Mouse (Mus musculus) E14TG2a.4 (cell line): Measurements from ENCODE around the gene Fus.
"Not testable (repeated sequence)": the region's sequence is repeated elsewhere in the genome, so short reads cannot be mapped to it uniquely, and the experiment has no call there.

Experiments used
- H3K27me3 ChIP-seq: 2 replicates; pipeline ENCODE4 v1.6.1; 2014; ENCODE audit warnings: low read length, control low read depth; ENCODE audit not compliant: insufficient read depth
- H3K36me3 ChIP-seq: 2 replicates; pipeline ENCODE4 v1.6.1; 2014; ENCODE audit warnings: low read length, control low read depth; ENCODE audit not compliant: insufficient read depth
- H3K4me1 ChIP-seq: replicated peaks from 2 replicates; pipeline ENCODE4 v1.6.1; 2014; ENCODE audit warnings: low read depth, low read length, control low read depth
- H3K4me3 ChIP-seq: replicated peaks from 2 replicates; pipeline ENCODE4 v1.5.1; 2014; ENCODE audit warnings: mild to moderate bottlenecking, low read length
- H3K9me3 ChIP-seq: 2 replicates; pipeline ENCODE4 v1.6.1; 2014; ENCODE audit warnings: low read length, control low read depth
- CTCF ChIP-seq: conservative IDR thresholded peaks from 2 replicates; pipeline ENCODE4 v1.5.1; 2014; ENCODE audit warnings: low read length
- NANOG ChIP-seq: IDR thresholded peaks from 2 replicates; pipeline ENCODE4 v1.6.1; 2014; ENCODE audit warnings: borderline replicate concordance, low read length, mixed read lengths
- POU5F1 ChIP-seq: IDR thresholded peaks from 2 replicates; pipeline ENCODE4 v1.6.1; 2014; ENCODE audit warnings: low read length, borderline replicate concordance

Gene Fus

GRCm38 (mm10) chr7:127935028-127935722 lies 32.1 kb upstream of the Fus start:
- Histone ChIP-seq H3K4me1 (peaks cover 61% of the 10 kb centered on the region), H3K27me3 (no peaks in the 10 kb centered on the region), H3K9me3 (no peaks in the 10 kb centered on the region), H3K36me3 (no peaks in the 10 kb centered on the region), H3K4me3 (peak overlapping the region; percentile 94)
- TF ChIP-seq POU5F1 (no peak), CTCF (peak; percentile 65)

- H3K27me3 ChIP-seq, result no peaks in the 10 kb centered on the region
- no peaks in the 10 kb centered on the region for H3K36me3 ChIP-seq
- peaks cover 55% of the 10 kb centered on the region for H3K4me1 ChIP-seq
- no peaks in the 10 kb centered on the region for H3K9me3 ChIP-seq
- no peak for TF ChIP-seq NANOG
- no peak for TF ChIP-seq POU5F1
- TF ChIP-seq CTCF, result no peak
- H3K4me3 ChIP-seq, result peak overlapping the region; percentile 94
Observed at GRCm38 (mm10) chr7:127935748-127936159, 31.5 kb upstream of the Fus start.

- Histone ChIP-seq H3K4me1 (peaks cover 49% of the 10 kb centered on the region), H3K4me3 (peak overlapping the region; percentile 94), H3K36me3 (no peaks in the 10 kb centered on the region), H3K9me3 (no peaks in the 10 kb centered on the region), H3K27me3 (0 out of 2 replicates have a peak, but pooled peaks cover 3% of the 10 kb centered on the region)
- no peak for TF ChIP-seq NANOG
- no peak for TF ChIP-seq CTCF
- no peak for TF ChIP-seq POU5F1
Observed at GRCm38 (mm10) chr7:127936216-127936884, 30.9 kb upstream of the Fus start.

GRCm38 (mm10) chr7:127942097-127942496 lies 25.2 kb upstream of the Fus start:
- not testable (repeated sequence) for H3K4me3 ChIP-seq, H3K9me3 ChIP-seq, H3K36me3 ChIP-seq
- peak; percentile 20; the same call in 1 of the 2 replicates for TF ChIP-seq CTCF
- Histone ChIP-seq H3K4me1 (peaks cover 30% of the 10 kb centered on the region), H3K27me3 (peaks cover 46% of the 10 kb centered on the region)

GRCm38 (mm10) chr7:127944614-127945013 lies 22.6 kb upstream of the Fus start:
- TF ChIP-seq POU5F1 (no peak), CTCF (no peak), NANOG (no peak)
- no peaks in the 10 kb centered on the region for H3K36me3 ChIP-seq
- H3K9me3 ChIP-seq, result no peaks in the 10 kb centered on the region
- peak overlapping the region; percentile 75 for H3K4me3 ChIP-seq
- peaks cover 31% of the 10 kb centered on the region for H3K4me1 ChIP-seq
- H3K27me3 ChIP-seq, result peaks cover 46% of the 10 kb centered on the region

GRCm38 (mm10) chr7:127946470-127947023 lies 20.7 kb upstream of the Fus start, which contains the start of gene Prss36:
Prss36 (minus strand) TSS chr7:127946725.
- TF ChIP-seq CTCF (no peak), POU5F1 (no peak), NANOG (no peak)
- Histone ChIP-seq H3K36me3 (no peaks in the 10 kb centered on the region), H3K27me3 (peaks cover 43% of the 10 kb centered on the region), H3K4me3 (no peak within 1 kb of the TSS), H3K4me1 (peaks cover 31% of the 10 kb centered on the region), H3K9me3 (no peaks in the 10 kb centered on the region)

GRCm38 (mm10) chr7:127952864-127953581 lies 14.2 kb upstream of the Fus start:
- H3K27me3 ChIP-seq, result no peaks in the 10 kb centered on the region
- H3K4me1 ChIP-seq, result peaks cover 15% of the 10 kb centered on the region
- no peak for TF ChIP-seq NANOG
- TF ChIP-seq POU5F1, result no peak
- no peak for TF ChIP-seq CTCF
- peak overlapping the region; percentile 66 for H3K4me3 ChIP-seq
- H3K36me3 ChIP-seq, result no peaks in the 10 kb centered on the region
- no peaks in the 10 kb centered on the region for H3K9me3 ChIP-seq

GRCm38 (mm10) chr7:127959364-127959763 lies 7.9 kb upstream of the Fus start:
- Histone ChIP-seq H3K27me3 (no peaks in the 10 kb centered on the region), H3K4me3 (no peak overlapping the region), H3K36me3 (no peaks in the 10 kb centered on the region), H3K4me1 (peaks cover 5% of the 10 kb centered on the region; the same call in 1 of the 2 replicates), H3K9me3 (no peaks in the 10 kb centered on the region)
- TF ChIP-seq POU5F1 (no peak), CTCF (no peak), NANOG (no peak)
